Mouse (Mus musculus): ENCODE data around the gene Synrg.

The Synrg gene

GRCm38 (mm10) chr11:83963991-83964921, at the start of gene Synrg:
Gene Synrg, plus strand, starts transcription at chr11:83964428.
- peak; percentile 88 for DNase-seq (ENCODE audit: low spot score)

- no peak for DNase-seq (ENCODE audit: low spot score)
Measured at GRCm38 (mm10) chr11:83914501-83914900, 49.7 kb upstream of the Synrg start.

GRCm38 (mm10) chr11:83922600-83922999, 41.6 kb upstream of the Synrg start:
- DNase-seq (ENCODE audit: low spot score) = no peak

- DNase-seq (ENCODE audit: low spot score) = no peak
Measured at GRCm38 (mm10) chr11:83927097-83927496, 37.1 kb upstream of the Synrg start.

GRCm38 (mm10) chr11:83932506-83933106, 31.6 kb upstream of the Synrg start:
- DNase-seq (ENCODE audit: low spot score) = peak; percentile 68

- no peak for DNase-seq (ENCODE audit: low spot score)
Measured at GRCm38 (mm10) chr11:83933376-83933775, 30.9 kb upstream of the Synrg start.

- DNase-seq (ENCODE audit: low spot score) = peak; percentile 77
Measured at GRCm38 (mm10) chr11:83935986-83936665, 28.1 kb upstream of the Synrg start.

GRCm38 (mm10) chr11:83938556-83938955, 25.7 kb upstream of the Synrg start:
- DNase-seq (ENCODE audit: low spot score) = no peak

GRCm38 (mm10) chr11:83941950-83942840, 22.0 kb upstream of the Synrg start, which contains the start of gene Ddx52:
Gene Ddx52, plus strand, starts transcription at chr11:83942062.
- DNase-seq (ENCODE audit: low spot score) = peak; percentile 85

GRCm38 (mm10) chr11:83956822-83957221, 7.4 kb upstream of the Synrg start:
- DNase-seq (ENCODE audit: low spot score) = no peak

- DNase-seq (ENCODE audit: low spot score) = no peak
Measured at GRCm38 (mm10) chr11:83961983-83962382, 2.2 kb upstream of the Synrg start.

- peak; percentile 5 for DNase-seq (ENCODE audit: low spot score)
Measured at GRCm38 (mm10) chr11:83967436-83968204, 3.4 kb downstream of the Synrg start.

GRCm38 (mm10) chr11:83968205-83968575, 4.0 kb downstream of the Synrg start:
- no peak for DNase-seq (ENCODE audit: low spot score)

- DNase-seq (ENCODE audit: low spot score) = no peak
Measured at GRCm38 (mm10) chr11:83969040-83969439, 4.8 kb downstream of the Synrg start.

GRCm38 (mm10) chr11:83974561-83975346, 10.5 kb downstream of the Synrg start:
- DNase-seq (ENCODE audit: low spot score) = no peak

- no peak for DNase-seq (ENCODE audit: low spot score)
Measured at GRCm38 (mm10) chr11:83975488-83975887, 11.3 kb downstream of the Synrg start.

- DNase-seq (ENCODE audit: low spot score) = no peak
Measured at GRCm38 (mm10) chr11:83976236-83976977, 12.2 kb downstream of the Synrg start.

- no peak for DNase-seq (ENCODE audit: low spot score)
Measured at GRCm38 (mm10) chr11:83977810-83978209, 13.6 kb downstream of the Synrg start.

GRCm38 (mm10) chr11:83979992-83980391, 15.8 kb downstream of the Synrg start:
- DNase-seq (ENCODE audit: low spot score) = no peak

All from yolk sac, embryonic 10.5 days (tissue).